14 mouse cellular contexts compared by ENCODE assay signal in genomic region chr12:89470226-89470625, GRCm38 (mm10).
"Had no signal": no experiment of that assay in that cellular context is flagged by ENCODE, and none has a peak within 500 bp of the region (broad histone marks: within the 10 kb centered on the region; RNA-seq: fewer than 3 reads in every experiment).

No protein-coding gene starts in this region.

- H3K36me3 ChIP-seq: limb, embryonic 10.5 days; liver, embryonic 15.5 days; midbrain, embryonic 15.5 days; neural tube, embryonic 12.5 days had no signal

- H3K4me1 ChIP-seq: limb, embryonic 10.5 days; liver, embryonic 15.5 days; midbrain, embryonic 15.5 days; neural tube, embryonic 12.5 days had no signal

- H3K9ac ChIP-seq: liver, embryonic 15.5 days; midbrain, embryonic 15.5 days; neural tube, embryonic 12.5 days had no signal

- ATAC-seq: lung, postnatal 0 days; midbrain, embryonic 15.5 days had no signal

- H3K27ac ChIP-seq: left cerebral cortex, adult 2 months; limb, embryonic 10.5 days; liver, embryonic 15.5 days; midbrain, embryonic 15.5 days; neural tube, embryonic 12.5 days had no signal

- H3K27me3 ChIP-seq: liver, embryonic 15.5 days; midbrain, embryonic 15.5 days; neural tube, embryonic 12.5 days had no signal

- H3K4me2 ChIP-seq: liver, embryonic 11.5 days; liver, embryonic 15.5 days; midbrain, embryonic 15.5 days; neural tube, embryonic 12.5 days had no signal

- DNase-seq: kidney, postnatal 14 days; lung, adult 2 months; lung, postnatal 36 days; right cerebral cortex, postnatal 4 days; spleen, adult 18-20 months; thymus, adult 18-20 months; thymus, postnatal 25 days had no signal

- H3K9me3 ChIP-seq: limb, embryonic 10.5 days; liver, embryonic 15.5 days; midbrain, embryonic 15.5 days; neural tube, embryonic 12.5 days had no signal

- H3K4me3 ChIP-seq: left cerebral cortex, adult 2 months; limb, embryonic 10.5 days; liver, embryonic 15.5 days; midbrain, embryonic 15.5 days; neural tube, embryonic 12.5 days had no signal
